Mouse (Mus musculus): ENCODE data around the gene Mrpl58. TPM values are rescaled to one million over a fixed set of nuclear protein-coding genes. Genes with fewer than 3 reads are reported as not detected.

Gene Mrpl58
- total RNA-seq (2015; ENCODE audit: low replicate concordance) (12.6 and 24.1 TPM in 2 replicates), total RNA-seq (2017; ENCODE audit: low replicate concordance) (16.6 and 30.3 TPM in 2 replicates)

- ATAC-seq (replicated peaks; ENCODE audit: low FRiP score, poor library complexity, severe bottlenecking): peak; percentile 91
Observed at GRCm38 (mm10) chr11:115403338-115404124, at the start of gene Mrpl58. Gene Mrpl58, plus strand, starts transcription at chr11:115403752.

DNA sequence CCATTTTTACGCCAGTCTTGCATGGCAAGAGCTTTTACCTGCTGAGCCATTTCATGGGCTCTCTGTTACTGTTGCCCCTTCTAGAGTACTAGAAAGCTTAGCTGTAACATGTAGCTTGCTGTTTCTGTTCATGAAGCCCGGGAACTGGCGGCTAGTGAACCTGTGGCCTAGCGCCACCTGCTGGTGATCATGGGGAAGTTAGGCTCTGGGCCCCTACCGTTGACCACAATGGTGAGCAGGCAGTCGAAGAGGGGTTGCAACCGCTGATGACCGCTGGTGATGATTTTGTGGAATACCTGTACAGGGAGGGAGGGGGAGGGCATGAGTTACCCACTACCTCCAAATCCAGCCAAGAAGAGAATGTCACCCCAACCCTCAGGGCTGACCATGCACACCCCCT lies 49.4 kb upstream of the Mrpl58 start:
- ATAC-seq (replicated peaks; ENCODE audit: low FRiP score, poor library complexity, severe bottlenecking): peak; percentile 68

GRCm38 (mm10) chr11:115358468-115358867 lies 45.1 kb upstream of the Mrpl58 start:
- ATAC-seq (replicated peaks; ENCODE audit: low FRiP score, poor library complexity, severe bottlenecking): no peak

DNA sequence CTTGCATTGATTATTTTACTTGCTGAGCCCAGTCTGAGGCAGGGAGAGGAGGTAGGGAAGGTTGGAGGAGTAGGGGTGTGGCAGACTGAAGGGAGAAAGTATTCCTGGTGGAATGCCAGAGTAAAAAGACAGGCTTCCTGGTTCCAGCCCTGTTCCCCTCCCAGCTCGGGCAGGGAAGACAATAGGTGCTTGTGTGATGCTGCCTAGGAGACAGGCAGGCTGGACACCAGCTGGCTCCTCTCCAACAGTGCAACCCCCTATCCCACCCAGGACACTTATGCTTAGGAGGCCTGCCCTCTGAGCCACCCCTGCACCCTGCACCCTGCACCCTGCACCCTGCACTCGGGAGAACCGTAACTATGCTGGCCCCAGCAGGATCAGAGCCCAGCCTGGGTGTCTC lies 44.3 kb upstream of the Mrpl58 start:
- ATAC-seq (replicated peaks; ENCODE audit: low FRiP score, poor library complexity, severe bottlenecking): no peak

- no peak for ATAC-seq (replicated peaks; ENCODE audit: low FRiP score, poor library complexity, severe bottlenecking)
Observed at GRCm38 (mm10) chr11:115359726-115360125, 43.8 kb upstream of the Mrpl58 start.

- ATAC-seq (replicated peaks; ENCODE audit: low FRiP score, poor library complexity, severe bottlenecking): no peak
Observed at GRCm38 (mm10) chr11:115364136-115364535, 39.4 kb upstream of the Mrpl58 start.

- no peak for ATAC-seq (replicated peaks; ENCODE audit: low FRiP score, poor library complexity, severe bottlenecking)
Observed at GRCm38 (mm10) chr11:115366039-115366705, 37.4 kb upstream of the Mrpl58 start.

DNA sequence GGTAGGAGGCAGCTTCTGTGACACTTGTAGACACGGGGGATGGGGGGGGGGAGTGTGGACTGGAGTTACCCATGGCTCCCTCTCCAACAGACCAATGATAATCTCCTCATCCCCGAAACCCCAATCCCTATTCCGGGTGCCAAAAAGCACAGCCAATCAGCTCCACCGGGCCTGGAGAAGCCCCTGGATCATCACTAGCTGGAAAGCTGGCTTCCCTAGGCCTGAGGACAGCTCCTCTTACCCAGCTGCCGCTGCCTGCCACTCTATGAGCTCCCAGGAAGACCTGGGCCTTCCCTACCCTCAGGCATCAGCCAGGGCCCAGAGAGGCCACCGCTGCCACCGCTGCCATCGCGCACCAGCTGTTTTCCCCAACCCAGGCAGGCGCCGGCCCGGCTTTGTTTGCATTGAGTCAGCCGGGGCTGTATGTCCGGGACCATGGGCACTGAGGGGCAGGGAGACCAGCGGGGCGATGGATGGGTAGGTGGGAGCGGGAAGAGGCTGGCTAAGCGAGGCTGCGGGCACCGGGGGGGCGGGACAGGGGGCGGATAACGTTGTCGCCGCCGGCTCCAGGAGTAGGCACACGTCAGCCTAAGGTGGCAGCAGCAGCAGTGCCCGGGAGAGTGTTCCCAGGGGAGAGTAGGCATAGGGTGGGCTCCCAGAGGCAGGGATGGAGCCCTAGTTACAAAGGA lies 36.7 kb upstream of the Mrpl58 start:
- ATAC-seq (replicated peaks; ENCODE audit: low FRiP score, poor library complexity, severe bottlenecking): no peak

GRCm38 (mm10) chr11:115367395-115367944 lies 36.1 kb upstream of the Mrpl58 start, which contains the start of gene Hid1:
Gene Hid1, minus strand, starts transcription at chr11:115367756.
- ATAC-seq (replicated peaks; ENCODE audit: low FRiP score, poor library complexity, severe bottlenecking): peak; percentile 81

DNA sequence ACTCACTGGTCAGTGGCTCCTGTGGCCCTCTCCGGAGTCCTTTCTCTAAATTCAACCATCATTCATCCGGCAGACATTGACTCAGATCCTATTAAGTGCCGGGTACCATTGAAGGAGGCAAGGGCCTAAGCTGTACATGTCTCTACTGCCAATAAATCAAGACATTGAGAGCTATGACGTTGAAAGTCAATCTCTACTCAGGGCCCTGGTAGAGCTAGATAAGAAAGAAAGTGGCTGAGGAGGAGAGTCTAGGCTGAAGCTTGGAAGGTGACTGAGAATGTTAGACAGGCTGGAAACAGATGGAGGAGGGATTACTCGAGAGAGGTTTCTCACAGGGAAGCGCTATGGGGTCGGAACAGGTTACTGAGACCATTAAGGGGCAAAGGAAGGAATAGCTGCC lies 33.2 kb upstream of the Mrpl58 start:
- ATAC-seq (replicated peaks; ENCODE audit: low FRiP score, poor library complexity, severe bottlenecking): no peak

DNA sequence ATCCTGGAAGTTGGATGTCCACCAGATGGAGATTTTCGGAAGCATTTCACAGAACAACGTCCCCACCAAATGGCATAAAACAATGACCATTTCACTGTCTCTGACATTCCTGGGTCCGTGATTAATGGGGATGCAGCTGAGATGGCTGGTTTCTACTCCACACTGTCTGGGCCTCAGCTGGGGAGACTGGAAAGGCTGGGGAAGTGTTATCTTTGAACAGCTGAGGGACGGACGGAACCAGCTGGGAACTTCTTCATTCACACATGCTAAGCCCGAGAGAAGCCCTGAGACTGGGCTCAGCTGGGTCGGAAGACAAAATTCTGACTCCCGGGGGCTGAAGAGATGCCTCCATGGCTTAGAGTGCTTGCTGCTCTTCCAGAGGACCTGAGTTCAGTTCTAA lies 32.2 kb upstream of the Mrpl58 start:
- no peak for ATAC-seq (replicated peaks; ENCODE audit: low FRiP score, poor library complexity, severe bottlenecking)

DNA sequence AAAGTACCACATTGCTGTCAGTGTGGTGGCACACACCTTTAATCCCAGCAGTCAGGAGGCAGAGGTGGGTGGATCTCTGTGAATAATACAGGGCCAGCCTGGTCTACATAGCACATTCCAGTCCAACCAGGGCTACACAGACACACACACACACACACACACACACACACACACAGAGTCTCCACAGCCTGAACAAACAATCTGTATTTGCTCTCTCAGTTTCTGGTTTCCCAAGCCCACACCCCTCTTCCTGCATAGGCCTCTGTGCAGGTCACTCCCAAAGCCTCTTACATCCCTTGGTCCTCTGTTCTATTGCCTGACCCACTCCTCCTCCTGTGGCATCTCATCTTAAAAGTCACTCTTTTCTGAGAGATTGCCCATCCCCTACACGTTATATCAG lies 31.5 kb upstream of the Mrpl58 start:
- no peak for ATAC-seq (replicated peaks; ENCODE audit: low FRiP score, poor library complexity, severe bottlenecking)

GRCm38 (mm10) chr11:115372737-115373136 lies 30.8 kb upstream of the Mrpl58 start:
- ATAC-seq (replicated peaks; ENCODE audit: low FRiP score, poor library complexity, severe bottlenecking): no peak

DNA sequence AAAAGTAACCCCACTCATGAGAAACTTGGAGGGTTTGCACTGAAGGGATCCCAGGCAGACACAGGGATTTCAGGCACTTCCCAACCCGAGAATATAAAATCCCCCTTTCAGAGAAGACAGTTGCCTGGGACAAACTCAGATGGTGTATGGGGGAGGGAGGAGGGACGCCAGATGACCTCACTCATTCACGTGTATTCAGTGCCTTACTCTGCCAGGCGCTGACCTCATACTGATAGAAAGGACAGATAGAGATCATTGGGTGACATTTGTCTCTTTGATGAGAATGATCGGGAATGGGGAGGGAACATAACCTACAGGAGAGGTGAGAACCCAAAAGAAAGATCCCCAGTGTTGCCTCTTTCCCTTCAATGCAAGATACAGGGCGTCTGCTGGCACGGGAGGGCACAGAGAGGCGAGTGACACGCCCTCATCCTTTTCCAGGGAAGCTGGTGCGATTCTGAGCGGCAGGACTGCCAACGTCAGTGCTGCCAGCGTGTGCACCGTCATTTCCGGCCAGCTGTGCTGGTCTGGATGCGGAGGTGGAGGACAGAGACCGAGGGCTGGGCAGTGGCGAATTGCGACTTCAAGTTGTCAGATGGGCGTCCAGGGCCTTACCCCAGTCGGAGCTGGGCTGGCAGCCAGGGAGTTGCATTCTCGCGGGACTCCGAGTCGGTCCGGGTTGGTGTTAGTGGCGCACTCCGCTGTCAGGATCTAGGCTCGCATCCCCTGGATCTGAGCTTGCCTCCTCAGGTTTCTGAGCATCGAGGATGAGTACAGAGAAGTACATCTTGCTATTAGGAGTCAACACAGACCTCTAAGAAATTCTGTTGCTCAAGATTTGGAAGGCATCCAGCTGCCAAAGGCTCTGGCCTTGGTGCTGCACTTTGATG lies 29.5 kb upstream of the Mrpl58 start:
- no peak for ATAC-seq (replicated peaks; ENCODE audit: low FRiP score, poor library complexity, severe bottlenecking)

- no peak for ATAC-seq (replicated peaks; ENCODE audit: low FRiP score, poor library complexity, severe bottlenecking)
Observed at GRCm38 (mm10) chr11:115374695-115375425, 28.7 kb upstream of the Mrpl58 start.

GRCm38 (mm10) chr11:115376722-115377121 lies 26.8 kb upstream of the Mrpl58 start:
- ATAC-seq (replicated peaks; ENCODE audit: low FRiP score, poor library complexity, severe bottlenecking): no peak

- ATAC-seq (replicated peaks; ENCODE audit: low FRiP score, poor library complexity, severe bottlenecking): no peak
Observed at GRCm38 (mm10) chr11:115377254-115377653, 26.3 kb upstream of the Mrpl58 start.

- ATAC-seq (replicated peaks; ENCODE audit: low FRiP score, poor library complexity, severe bottlenecking): no peak
Observed at GRCm38 (mm10) chr11:115377854-115378253, 25.7 kb upstream of the Mrpl58 start.

DNA sequence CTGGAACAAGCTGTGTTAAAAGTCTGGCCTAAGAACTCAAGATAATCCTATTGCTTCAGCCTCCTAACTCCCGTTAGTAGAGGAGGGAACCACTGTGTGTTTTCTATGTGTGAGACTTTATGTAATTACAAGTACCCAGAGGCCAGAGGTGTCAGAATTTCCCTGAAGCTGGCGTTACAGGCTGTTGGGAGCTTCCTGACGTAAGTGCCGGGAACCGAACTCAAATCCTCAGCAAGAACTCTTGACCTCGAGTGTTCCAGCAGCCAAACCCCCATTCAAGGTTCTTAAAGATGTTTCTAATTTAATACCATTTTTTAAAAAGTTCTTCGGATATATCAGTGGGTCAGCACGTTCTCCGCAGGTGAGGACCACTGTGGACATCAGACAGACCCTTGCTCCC lies 22.3 kb upstream of the Mrpl58 start:
- ATAC-seq (replicated peaks; ENCODE audit: low FRiP score, poor library complexity, severe bottlenecking): no peak
